Mouse (Mus musculus) embryonic facial prominence, embryonic 13.5 days (tissue): ENCODE measurements around the gene Trmt1l. TPM values are rescaled to one million over a fixed set of nuclear protein-coding genes. Genes with fewer than 3 reads are reported as not detected.
"Not testable (repeated sequence)": the region's sequence is repeated elsewhere in the genome, so short reads cannot be mapped to it uniquely, and the experiment has no call there.

Experiments
- ATAC-seq: fragments of 200-750 bp; cut with Nextera tagmentation; 2 replicates; pipeline ENCODE4 v1.8.0; 2017; ENCODE audit warnings: low read depth; ENCODE audit not compliant: insufficient number of reproducible peaks, insufficient read depth, low FRiP score, low TSS enrichment
- H3K27ac ChIP-seq: fragments of 300-500 bp; sonication (generic); 2 replicates; pipeline ENCODE4 v1.5.1; 2015; ENCODE audit warnings: moderate library complexity, mild to moderate bottlenecking, inconsistent platforms
- H3K27me3 ChIP-seq: fragments of 300-500 bp; sonication (generic); 2 replicates; pipeline ENCODE4 v1.6.1; 2015; ENCODE audit warnings: mild to moderate bottlenecking, inconsistent platforms
- H3K36me3 ChIP-seq: fragments of 300-500 bp; sonication (generic); 2 replicates; pipeline ENCODE4 v1.6.1; 2015; ENCODE audit warnings: mild to moderate bottlenecking, inconsistent platforms
- H3K4me1 ChIP-seq: fragments of 300-500 bp; sonication (generic); 2 replicates; pipeline ENCODE4 v1.6.1; 2015; ENCODE audit warnings: inconsistent platforms
- H3K4me2 ChIP-seq: fragments of 300-500 bp; sonication (generic); 2 replicates; pipeline ENCODE4 v1.6.1; 2015; ENCODE audit warnings: moderate library complexity, mild to moderate bottlenecking, inconsistent platforms
- H3K4me3 ChIP-seq: fragments of 300-500 bp; sonication (generic); 2 replicates; pipeline ENCODE4 v1.5.1; 2015; ENCODE audit warnings: mild to moderate bottlenecking, inconsistent platforms
- H3K9ac ChIP-seq: fragments of 300-500 bp; sonication (generic); 2 replicates; pipeline ENCODE4 v1.6.1; 2015; ENCODE audit warnings: mild to moderate bottlenecking, inconsistent platforms
- H3K9me3 ChIP-seq: fragments of 300-500 bp; sonication (generic); 2 replicates; pipeline ENCODE4 v1.6.1; 2016; ENCODE audit warnings: inconsistent platforms
- WGBS: fragments of 180-500 bp; shearing (Covaris S2); methylation state at CpG from one replicate; pipeline ENCODE4 v1.1.7; 2015; ENCODE audit warnings: mixed read lengths; 5-methylcytosine and 5-hydroxymethylcytosine counted together
- polyA plus RNA-seq: library from polyadenylated mRNA; unstranded; fragments of >200 nt; fragmentation: Nextera tagmentation; extraction: Ambion mirVana; gene quantifications from 2 replicates; pipeline ENCODE4 v1.2.1, GENCODE M21; 2015

The Trmt1l gene
- polyA plus RNA-seq, 1 experiment from 2014 or later = 50.7 TPM

DNA sequence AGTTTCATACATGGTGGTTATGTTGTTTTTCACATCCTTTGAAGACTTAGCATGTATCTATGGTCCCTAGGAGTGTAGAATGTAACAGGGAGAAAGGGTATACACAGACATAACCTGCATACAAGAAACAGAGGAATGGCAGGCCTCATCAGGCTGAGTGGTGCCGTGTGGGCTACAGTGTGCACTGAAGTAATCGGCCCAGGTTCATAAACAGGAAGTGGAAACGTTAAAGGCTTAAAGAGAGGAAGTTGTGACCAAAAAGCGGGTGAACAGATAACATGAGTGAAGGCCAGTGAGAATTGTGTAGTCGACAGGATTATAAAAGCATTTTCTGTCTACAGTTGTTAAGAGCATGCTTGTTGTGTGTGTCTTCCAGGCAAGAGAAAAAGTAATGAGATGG lies 28.7 kb downstream of the Trmt1l start:
- H3K4me2 ChIP-seq = no peak overlapping the region
- 77% methylated on average over 5 of the region's 5 CpGs for WGBS
- H3K9ac ChIP-seq = no peak overlapping the region
- no peaks in the 10 kb centered on the region for H3K9me3 ChIP-seq
- no peaks in the 10 kb centered on the region for H3K4me1 ChIP-seq
- H3K4me3 ChIP-seq = no peak overlapping the region
- H3K36me3 ChIP-seq = peaks cover 75% of the 10 kb centered on the region
- H3K27ac ChIP-seq = no peak overlapping the region
- no peak for ATAC-seq
- H3K27me3 ChIP-seq = no peaks in the 10 kb centered on the region

DNA sequence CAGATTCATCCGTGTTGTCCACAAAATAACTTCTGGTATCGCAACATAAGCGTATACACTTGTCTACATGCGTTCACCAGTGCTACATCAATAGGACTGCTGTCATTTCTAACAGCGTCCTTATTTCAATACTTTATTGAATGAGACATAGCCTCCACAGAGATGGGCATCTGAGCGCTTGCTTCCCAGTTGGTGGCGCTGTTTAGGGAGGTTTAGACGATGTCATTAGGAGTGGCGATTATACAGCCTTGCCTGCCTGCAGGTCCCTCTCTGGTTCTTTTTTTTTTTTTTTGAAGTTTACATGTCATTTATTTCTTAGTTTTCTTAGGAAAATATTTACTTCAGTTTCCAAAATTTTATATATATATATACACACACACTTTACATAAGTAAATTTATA lies 32.9 kb downstream of the Trmt1l start:
- Histone ChIP-seq H3K9me3 (no peaks in the 10 kb centered on the region), H3K4me3 (no peak overlapping the region), H3K27me3 (no peaks in the 10 kb centered on the region), H3K4me1 (no peaks in the 10 kb centered on the region; the same call in 1 of the 2 replicates), H3K9ac (no peak overlapping the region), H3K36me3 (peaks cover 50% of the 10 kb centered on the region), H3K27ac (no peak overlapping the region), H3K4me2 (no peak overlapping the region)
- WGBS = 79% methylated on average over 9 of the region's 9 CpGs
- ATAC-seq = no peak

DNA sequence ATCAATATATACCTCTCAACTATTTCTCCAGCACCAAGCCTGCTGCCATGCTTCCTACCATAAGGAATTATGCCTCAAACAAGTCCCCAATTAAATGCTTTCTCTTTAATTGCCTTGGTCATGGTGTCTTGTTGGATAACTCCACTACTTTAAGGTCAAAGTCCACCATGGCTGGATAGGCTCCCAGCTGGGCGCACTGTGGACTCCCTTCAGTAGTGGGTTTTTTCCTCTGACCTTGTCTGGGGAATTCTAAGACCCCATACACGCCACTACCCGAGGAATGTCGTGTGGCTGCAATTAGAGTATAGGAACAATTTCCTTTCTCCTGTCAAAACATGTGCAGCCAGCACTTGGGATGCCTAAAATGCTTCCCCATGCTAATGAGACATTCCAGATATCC lies 36.6 kb downstream of the Trmt1l start:
- peaks cover 32% of the 10 kb centered on the region for H3K36me3 ChIP-seq
- no peak overlapping the region for H3K4me3 ChIP-seq
- ATAC-seq = no peak
- WGBS = 23% methylated on average over 4 of the region's 4 CpGs
- no peaks in the 10 kb centered on the region for H3K27me3 ChIP-seq
- no peak overlapping the region for H3K4me2 ChIP-seq
- no peaks in the 10 kb centered on the region; the same call in 1 of the 2 replicates for H3K4me1 ChIP-seq
- no peak overlapping the region for H3K9ac ChIP-seq
- no peak overlapping the region for H3K27ac ChIP-seq
- no peaks in the 10 kb centered on the region for H3K9me3 ChIP-seq

DNA sequence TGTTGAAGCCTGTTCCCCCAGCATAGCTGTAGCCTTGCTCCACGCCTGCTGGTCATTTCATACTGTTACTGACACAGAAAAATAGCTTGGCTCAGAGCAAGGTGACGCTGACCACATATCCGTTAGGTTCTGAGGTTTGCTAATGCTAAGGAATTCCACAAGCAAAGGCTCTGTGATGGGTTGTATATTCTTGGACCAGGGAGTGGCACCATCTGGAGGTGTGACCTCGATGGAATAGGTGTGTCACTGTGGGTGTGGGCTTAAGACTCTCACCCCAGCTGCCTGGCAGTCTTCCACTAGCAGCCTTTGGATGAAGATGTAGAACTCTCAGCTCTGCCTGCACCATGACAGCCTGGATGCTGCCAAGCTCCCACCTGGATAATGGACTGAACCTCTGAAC lies 38.2 kb downstream of the Trmt1l start:
- Histone ChIP-seq H3K4me1 (no peaks in the 10 kb centered on the region; the same call in 1 of the 2 replicates), H3K36me3 (peaks cover 28% of the 10 kb centered on the region), H3K9ac (no peak overlapping the region), H3K4me3 (no peak overlapping the region), H3K9me3 (no peaks in the 10 kb centered on the region), H3K4me2 (no peak overlapping the region), H3K27ac (no peak overlapping the region), H3K27me3 (no peaks in the 10 kb centered on the region)
- 77% methylated on average over 4 of the region's 4 CpGs for whole genome bisulfite sequencing
- ATAC-seq = no peak

DNA sequence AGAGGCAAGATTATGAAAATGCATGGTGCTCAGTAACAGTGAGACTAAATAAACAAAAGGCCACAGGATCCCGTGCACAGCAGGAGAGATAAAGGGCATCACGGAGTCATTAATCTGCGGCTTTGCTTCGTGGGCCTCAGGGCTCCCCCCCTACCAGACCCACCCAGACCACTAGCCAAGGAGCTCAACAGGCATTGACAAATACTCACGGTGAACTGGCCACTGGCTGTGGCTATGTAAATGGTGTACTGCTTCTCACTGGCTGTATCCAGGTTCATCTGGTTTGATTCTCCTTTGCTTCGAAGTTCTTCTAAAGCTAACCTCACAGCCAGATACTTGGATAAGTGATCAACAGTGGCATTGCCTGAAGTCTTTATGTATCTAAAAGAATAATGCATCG lies 43.1 kb downstream of the Trmt1l start:
- peaks cover 65% of the 10 kb centered on the region for H3K36me3 ChIP-seq
- no peak overlapping the region for H3K27ac ChIP-seq
- H3K4me1 ChIP-seq = no peaks in the 10 kb centered on the region
- H3K27me3 ChIP-seq = no peaks in the 10 kb centered on the region
- H3K4me3 ChIP-seq = no peak overlapping the region
- no peak overlapping the region for H3K9ac ChIP-seq
- WGBS = 85% methylated on average over 7 of the region's 7 CpGs
- no peak overlapping the region for H3K4me2 ChIP-seq
- H3K9me3 ChIP-seq = no peaks in the 10 kb centered on the region
- ATAC-seq = no peak

DNA sequence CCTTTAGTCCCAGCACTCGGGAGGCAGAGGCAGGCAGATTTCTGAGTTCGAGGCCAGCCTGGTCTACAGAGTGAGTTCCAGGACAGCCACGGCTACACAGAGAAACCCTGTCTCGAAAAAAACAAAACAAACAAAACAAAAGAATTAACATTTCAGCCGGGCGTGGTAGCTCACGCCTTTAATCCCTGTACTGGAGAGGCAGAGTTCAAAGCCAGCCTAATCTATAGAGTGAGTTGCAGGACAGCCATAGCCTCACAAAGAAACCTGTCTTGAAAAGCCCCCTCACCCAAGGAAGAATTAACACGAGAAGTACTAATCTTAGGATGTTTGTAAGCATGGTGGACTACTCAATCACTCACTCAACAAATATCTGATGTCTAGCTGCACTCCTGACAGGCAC lies 44.0 kb downstream of the Trmt1l start:
- 95% methylated on average over 8 of the region's 8 CpGs for WGBS
- ATAC-seq, H3K9me3 ChIP-seq, H3K4me3 ChIP-seq, H3K4me2 ChIP-seq, H3K9ac ChIP-seq, H3K27ac ChIP-seq, H3K27me3 ChIP-seq, H3K4me1 ChIP-seq: not testable (repeated sequence)
- H3K36me3 ChIP-seq = peaks cover 71% of the 10 kb centered on the region

DNA sequence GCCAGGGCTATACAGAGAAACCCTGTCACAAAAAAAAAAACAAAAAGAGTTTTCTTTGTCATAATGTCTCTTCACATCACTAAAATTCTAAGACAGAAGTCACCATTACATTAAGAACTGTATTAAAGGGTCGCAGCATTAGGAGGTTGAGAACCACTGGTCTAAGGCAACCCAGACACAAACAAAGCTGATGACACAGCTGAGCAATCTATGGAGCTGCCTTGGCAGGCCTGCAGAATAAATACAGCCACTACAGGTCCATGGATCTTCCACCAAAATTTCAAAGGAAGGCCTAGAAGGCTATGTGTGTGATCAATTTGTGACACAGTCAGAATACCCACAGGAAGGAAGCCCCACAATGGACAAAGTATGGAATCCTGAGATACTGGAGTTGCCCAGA lies 54.2 kb downstream of the Trmt1l start:
- peaks cover 24% of the 10 kb centered on the region for H3K36me3 ChIP-seq
- WGBS = 93% methylated on average over 1 of the region's 1 CpGs
- no peaks in the 10 kb centered on the region for H3K9me3 ChIP-seq
- ATAC-seq = no peak
- H3K4me3 ChIP-seq = no peak overlapping the region
- H3K9ac ChIP-seq = no peak overlapping the region
- no peak overlapping the region for H3K27ac ChIP-seq
- no peak overlapping the region for H3K4me2 ChIP-seq
- no peaks in the 10 kb centered on the region for H3K27me3 ChIP-seq
- H3K4me1 ChIP-seq = 0 out of 2 replicates have a peak, but pooled peaks cover 10% of the 10 kb centered on the region

DNA sequence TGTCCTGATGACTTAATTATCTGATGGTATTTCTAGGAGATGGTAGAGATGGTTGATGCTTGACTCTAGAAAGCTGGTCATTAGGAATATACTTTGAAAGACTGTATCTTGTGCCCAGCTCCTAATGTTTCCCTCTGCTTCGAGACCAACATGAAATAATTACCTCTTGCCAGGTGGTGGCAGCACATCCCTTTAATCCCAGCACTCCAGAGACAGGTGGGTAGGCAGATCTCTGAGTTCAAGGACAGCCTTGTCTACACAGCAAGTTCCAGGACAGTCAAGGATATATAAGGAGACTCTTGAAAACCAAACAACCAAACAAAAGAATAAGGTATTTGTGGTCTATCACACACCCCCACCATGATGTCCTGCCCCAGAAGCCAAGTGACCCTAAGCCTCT lies 55.2 kb downstream of the Trmt1l start:
- Histone ChIP-seq H3K27me3 (no peaks in the 10 kb centered on the region), H3K27ac (no peak overlapping the region)
- 68% methylated on average over 1 of the region's 1 CpGs for WGBS

DNA sequence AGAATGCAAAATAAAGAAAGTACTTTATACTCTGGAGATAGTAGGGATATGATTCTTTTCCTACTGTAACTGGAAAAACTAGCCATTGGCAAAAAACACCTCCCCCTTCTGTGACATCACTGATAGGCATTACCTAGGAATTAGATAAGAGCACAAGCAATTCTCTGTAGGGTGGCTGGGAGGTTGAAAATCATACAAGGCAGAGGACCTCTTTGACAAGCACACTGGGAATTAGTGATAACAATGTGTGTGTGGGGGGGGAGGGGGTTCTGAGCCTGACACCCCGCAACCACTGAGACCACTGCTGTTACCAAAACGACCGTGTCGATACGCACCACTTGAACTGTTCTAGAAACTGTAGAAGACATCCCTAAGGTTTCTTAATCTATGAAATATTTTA lies 56.4 kb downstream of the Trmt1l start:
- Histone ChIP-seq H3K4me3 (no peak overlapping the region), H3K4me1 (peaks cover 10% of the 10 kb centered on the region), H3K27ac (no peak overlapping the region), H3K36me3 (peaks cover 21% of the 10 kb centered on the region), H3K9me3 (no peaks in the 10 kb centered on the region), H3K27me3 (no peaks in the 10 kb centered on the region), H3K9ac (no peak overlapping the region), H3K4me2 (no peak overlapping the region)
- WGBS = 84% methylated on average over 5 of the region's 5 CpGs
- ATAC-seq = no peak

More for the DNA sequence above, 55.2 kb downstream of the Trmt1l start:
- Histone ChIP-seq H3K4me1 (0 out of 2 replicates have a peak, but pooled peaks cover 10% of the 10 kb centered on the region), H3K4me2 (no peak overlapping the region), H3K36me3 (peaks cover 21% of the 10 kb centered on the region), H3K4me3 (no peak overlapping the region), H3K9me3 (no peaks in the 10 kb centered on the region), H3K9ac (no peak overlapping the region)
- ATAC-seq = no peak

DNA sequence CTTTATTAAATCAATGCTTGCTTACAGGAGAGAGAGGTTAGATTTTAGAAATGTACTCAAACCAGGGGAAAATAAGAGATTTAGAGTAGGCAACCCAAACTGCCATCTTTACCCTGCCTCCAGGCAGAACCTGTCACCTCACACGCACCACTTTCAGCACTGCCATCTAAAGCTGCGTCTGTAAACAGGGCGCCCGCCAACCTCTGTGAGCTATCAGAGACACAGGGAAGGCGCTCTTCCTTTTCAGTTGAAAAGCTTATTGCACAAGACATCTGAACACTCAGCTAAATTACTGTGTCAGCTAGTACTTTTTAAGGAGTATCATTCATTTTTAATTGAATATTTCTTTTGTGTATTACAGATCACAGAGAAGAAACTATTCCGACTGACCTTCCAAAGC lies 61.5 kb downstream of the Trmt1l start:
- 74% methylated on average over 6 of the region's 6 CpGs for WGBS
- Histone ChIP-seq H3K4me2 (no peak overlapping the region), H3K27ac (no peak overlapping the region), H3K4me1 (peaks cover 25% of the 10 kb centered on the region), H3K9ac (no peak overlapping the region), H3K9me3 (no peaks in the 10 kb centered on the region), H3K4me3 (no peak overlapping the region), H3K36me3 (no peaks in the 10 kb centered on the region), H3K27me3 (no peaks in the 10 kb centered on the region)
- ATAC-seq = no peak

DNA sequence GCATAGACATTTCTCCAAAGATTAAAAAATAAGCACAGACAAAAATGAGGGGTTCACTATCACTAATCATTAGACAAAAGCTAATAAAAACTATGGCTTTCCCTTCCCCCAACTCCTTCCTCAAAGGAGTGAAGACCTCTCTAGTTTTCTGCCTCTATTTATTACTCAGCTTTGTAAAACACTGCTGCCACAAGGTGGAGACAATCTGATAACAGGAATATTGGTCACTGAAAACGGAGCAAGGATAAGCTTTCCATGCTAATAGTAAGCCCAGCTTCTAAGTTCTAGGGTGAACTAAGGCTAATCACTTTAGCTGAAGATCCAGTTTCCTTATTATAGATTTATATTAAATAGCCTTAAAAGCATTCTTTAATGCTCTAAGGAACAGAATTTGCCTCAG lies 64.1 kb downstream of the Trmt1l start:
- Histone ChIP-seq H3K9ac (no peak overlapping the region), H3K36me3 (no peaks in the 10 kb centered on the region), H3K9me3 (no peaks in the 10 kb centered on the region), H3K4me1 (peaks cover 42% of the 10 kb centered on the region), H3K27me3 (no peaks in the 10 kb centered on the region), H3K4me2 (no peak overlapping the region), H3K27ac (no peak overlapping the region), H3K4me3 (no peak overlapping the region)
- no peak for ATAC-seq
- 62% methylated on average over 1 of the region's 1 CpGs for WGBS

DNA sequence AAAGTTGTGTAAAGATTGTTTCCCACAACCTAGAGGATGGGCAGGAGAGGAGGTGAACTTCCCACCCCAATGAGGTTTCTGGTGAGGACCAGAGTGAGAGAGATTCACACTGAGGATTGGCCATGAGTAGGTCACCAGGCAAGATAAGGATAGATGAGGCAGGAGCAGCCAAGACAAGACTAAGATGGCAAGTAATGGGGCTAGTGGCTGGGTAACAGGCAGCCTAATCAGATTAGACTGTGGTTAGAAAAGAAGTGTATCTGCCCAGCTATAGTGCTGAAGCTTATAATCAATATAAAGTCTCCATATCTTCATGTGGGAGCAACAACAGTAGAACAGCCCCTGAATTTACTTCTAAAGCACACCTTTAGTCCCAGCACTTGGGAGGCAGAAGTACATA lies 65.5 kb downstream of the Trmt1l start:
- H3K4me1 ChIP-seq = peaks cover 47% of the 10 kb centered on the region
- no peak overlapping the region for H3K9ac ChIP-seq
- H3K27ac ChIP-seq = no peak overlapping the region
- ATAC-seq = no peak
- no peaks in the 10 kb centered on the region for H3K27me3 ChIP-seq
- H3K4me3 ChIP-seq = no peak overlapping the region
- H3K4me2 ChIP-seq = no peak overlapping the region
- H3K9me3 ChIP-seq = no peaks in the 10 kb centered on the region
- H3K36me3 ChIP-seq = no peaks in the 10 kb centered on the region

DNA sequence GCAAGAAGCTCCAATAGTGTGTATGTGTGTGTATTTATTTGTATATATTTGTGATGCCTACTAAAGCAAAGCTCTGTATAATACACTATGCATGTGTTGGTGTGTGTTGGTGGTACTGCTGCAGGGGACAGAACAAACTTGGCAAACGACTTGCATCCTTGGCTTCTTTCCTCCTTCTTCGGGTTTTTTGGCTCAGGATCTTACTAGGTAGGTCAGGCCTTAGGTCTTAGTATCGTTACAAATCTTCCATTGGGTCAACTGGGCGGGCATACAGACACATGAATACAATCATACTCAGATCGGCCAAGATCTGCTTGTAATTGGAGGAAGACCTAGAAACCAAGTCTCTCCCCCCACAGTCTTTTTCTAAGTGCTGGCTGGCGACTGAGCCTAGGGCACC lies 66.4 kb downstream of the Trmt1l start:
- ATAC-seq = no peak

More for the DNA sequence above, 66.4 kb downstream of the Trmt1l start:
- H3K4me1 ChIP-seq = peaks cover 47% of the 10 kb centered on the region
- H3K27ac ChIP-seq = no peak overlapping the region
- H3K4me2 ChIP-seq = no peak overlapping the region
- H3K27me3 ChIP-seq = no peaks in the 10 kb centered on the region
- no peaks in the 10 kb centered on the region for H3K36me3 ChIP-seq
- no peaks in the 10 kb centered on the region for H3K9me3 ChIP-seq
- 63% methylated on average over 6 of the region's 6 CpGs for WGBS
- H3K4me3 ChIP-seq = no peak overlapping the region
- no peak overlapping the region for H3K9ac ChIP-seq
